Mouse (Mus musculus): ENCODE results near the gene Synpo2. TPM values are rescaled to one million over a fixed set of nuclear protein-coding genes. Genes with fewer than 3 reads are reported as not detected.

Gene Synpo2
- polyA plus RNA-seq, 2 experiments, result 0.03 to 0.04 TPM

- H3K4me1 ChIP-seq (replicated peaks; ENCODE audit: control insufficient read depth in 2 of 2, insufficient read depth in 2 of 2, low read length in 1 of 2), result no peaks in the 10 kb centered on the region
- no peak overlapping the region for H3K27ac ChIP-seq
- 35% methylated on average over 5 of the region's 5 CpGs for WGBS (ENCODE audit: insufficient replicate concordance)
- H3K9me3 ChIP-seq (ENCODE audit: control insufficient read depth, low read length), result no peaks in the 10 kb centered on the region
- TF ChIP-seq EP300 (IDR thresholded peaks at IDR 0.05; ENCODE audit: low read depth), result no peak
- no peak for TF ChIP-seq CTCF (IDR thresholded peaks at IDR 0.05; ENCODE audit: low read depth)
- DNase-seq (ENCODE audit: low read depth in 3 of 3, low spot score in 3 of 3) (no peak), ATAC-seq (ENCODE audit: insufficient read depth) (no peak)
- H3K36me3 ChIP-seq (replicated peaks; ENCODE audit: control insufficient read depth, insufficient read depth, low read depth), result no peaks in the 10 kb centered on the region
- no peak overlapping the region for H3K4me3 ChIP-seq (ENCODE audit: insufficient read depth in 1 of 2, low read depth in 2 of 2, low read length in 2 of 2)
- H3K4me2 ChIP-seq (ENCODE audit: low read depth), result no peak overlapping the region
- no peak overlapping the region for H3K9ac ChIP-seq (replicated peaks)
- no peaks in the 10 kb centered on the region for H3K27me3 ChIP-seq (ENCODE audit: control insufficient read depth, insufficient read depth, low read length)
Observed at GRCm38 (mm10) chr3:123207386-123207785, 28.6 kb downstream of the Synpo2 start.

GRCm38 (mm10) chr3:123205485-123205884 lies 30.5 kb downstream of the Synpo2 start:
- no peak for ATAC-seq (ENCODE audit: insufficient read depth)
- no peak overlapping the region for H3K4me2 ChIP-seq (ENCODE audit: low read depth)
- TF ChIP-seq EP300 (IDR thresholded peaks at IDR 0.05; ENCODE audit: low read depth), result no peak
- TF ChIP-seq CTCF (IDR thresholded peaks at IDR 0.05; ENCODE audit: low read depth), result no peak
- H3K36me3 ChIP-seq (replicated peaks; ENCODE audit: control insufficient read depth, insufficient read depth, low read depth), result no peaks in the 10 kb centered on the region
- no peaks in the 10 kb centered on the region for H3K9me3 ChIP-seq (ENCODE audit: control insufficient read depth, low read length)
- H3K9ac ChIP-seq (replicated peaks), result no peak overlapping the region
- no peak overlapping the region for H3K27ac ChIP-seq
- no peak overlapping the region for H3K4me3 ChIP-seq (ENCODE audit: insufficient read depth in 1 of 2, low read depth in 2 of 2, low read length in 2 of 2)
- no peaks in the 10 kb centered on the region for H3K4me1 ChIP-seq (replicated peaks; ENCODE audit: control insufficient read depth in 2 of 2, insufficient read depth in 2 of 2, low read length in 1 of 2)
- 68% methylated on average over 7 of the region's 7 CpGs for WGBS (ENCODE audit: insufficient replicate concordance)
- no peak for DNase-seq (ENCODE audit: low read depth in 3 of 3, low spot score in 3 of 3)
- no peaks in the 10 kb centered on the region for H3K27me3 ChIP-seq (ENCODE audit: control insufficient read depth, insufficient read depth, low read length)

- no peak overlapping the region for H3K27ac ChIP-seq
- no peak for DNase-seq (ENCODE audit: low read depth in 3 of 3, low spot score in 3 of 3)
- TF ChIP-seq EP300 (IDR thresholded peaks at IDR 0.05; ENCODE audit: low read depth) (no peak), CTCF (IDR thresholded peaks at IDR 0.05; ENCODE audit: low read depth) (no peak)
- H3K4me3 ChIP-seq (ENCODE audit: insufficient read depth in 1 of 2, low read depth in 2 of 2, low read length in 2 of 2), result no peak overlapping the region
- no peaks in the 10 kb centered on the region for H3K9me3 ChIP-seq (ENCODE audit: control insufficient read depth, low read length)
- WGBS (ENCODE audit: insufficient replicate concordance), result 59% methylated on average over 6 of the region's 6 CpGs
- H3K4me2 ChIP-seq (ENCODE audit: low read depth), result no peak overlapping the region
- no peak for ATAC-seq (ENCODE audit: insufficient read depth)
- H3K27me3 ChIP-seq (ENCODE audit: control insufficient read depth, insufficient read depth, low read length), result no peaks in the 10 kb centered on the region
- no peaks in the 10 kb centered on the region for H3K36me3 ChIP-seq (replicated peaks; ENCODE audit: control insufficient read depth, insufficient read depth, low read depth)
- H3K9ac ChIP-seq (replicated peaks), result no peak overlapping the region
- H3K4me1 ChIP-seq (replicated peaks; ENCODE audit: control insufficient read depth in 2 of 2, insufficient read depth in 2 of 2, low read length in 1 of 2), result no peaks in the 10 kb centered on the region
Observed at GRCm38 (mm10) chr3:123205065-123205464, 30.9 kb downstream of the Synpo2 start.

- Histone ChIP-seq H3K27ac (no peak overlapping the region), H3K9me3 (ENCODE audit: control insufficient read depth, low read length) (no peaks in the 10 kb centered on the region), H3K4me2 (ENCODE audit: low read depth) (no peak overlapping the region), H3K9ac (replicated peaks) (no peak overlapping the region), H3K4me1 (replicated peaks; ENCODE audit: control insufficient read depth in 2 of 2, insufficient read depth in 2 of 2, low read length in 1 of 2) (no peaks in the 10 kb centered on the region), H3K4me3 (ENCODE audit: insufficient read depth in 1 of 2, low read depth in 2 of 2, low read length in 2 of 2) (no peak overlapping the region), H3K36me3 (replicated peaks; ENCODE audit: control insufficient read depth, insufficient read depth, low read depth) (no peaks in the 10 kb centered on the region), H3K27me3 (ENCODE audit: control insufficient read depth, insufficient read depth, low read length) (no peaks in the 10 kb centered on the region)
- 40% methylated on average over 4 of the region's 4 CpGs for WGBS (ENCODE audit: insufficient replicate concordance)
- ATAC-seq (ENCODE audit: insufficient read depth) (no peak), DNase-seq (ENCODE audit: low read depth in 3 of 3, low spot score in 3 of 3) (no peak)
- TF ChIP-seq EP300 (IDR thresholded peaks at IDR 0.05; ENCODE audit: low read depth), result no peak
- no peak for TF ChIP-seq CTCF (IDR thresholded peaks at IDR 0.05; ENCODE audit: low read depth)
Observed at GRCm38 (mm10) chr3:123204658-123205057, 31.3 kb downstream of the Synpo2 start.

- no peak overlapping the region for H3K27ac ChIP-seq
- H3K4me2 ChIP-seq (ENCODE audit: low read depth), result no peak overlapping the region
- H3K27me3 ChIP-seq (ENCODE audit: control insufficient read depth, insufficient read depth, low read length), result no peaks in the 10 kb centered on the region
- DNase-seq (ENCODE audit: low read depth in 3 of 3, low spot score in 3 of 3), result no peak
- no peaks in the 10 kb centered on the region for H3K4me1 ChIP-seq (replicated peaks; ENCODE audit: control insufficient read depth in 2 of 2, insufficient read depth in 2 of 2, low read length in 1 of 2)
- no peak for ATAC-seq (ENCODE audit: insufficient read depth)
- H3K4me3 ChIP-seq (ENCODE audit: insufficient read depth in 1 of 2, low read depth in 2 of 2, low read length in 2 of 2), result no peak overlapping the region
- 47% methylated on average over 2 of the region's 2 CpGs for WGBS (ENCODE audit: insufficient replicate concordance)
- no peaks in the 10 kb centered on the region for H3K9me3 ChIP-seq (ENCODE audit: control insufficient read depth, low read length)
- TF ChIP-seq EP300 (IDR thresholded peaks at IDR 0.05; ENCODE audit: low read depth), result no peak
- no peak for TF ChIP-seq CTCF (IDR thresholded peaks at IDR 0.05; ENCODE audit: low read depth)
- no peak overlapping the region for H3K9ac ChIP-seq (replicated peaks)
- H3K36me3 ChIP-seq (replicated peaks; ENCODE audit: control insufficient read depth, insufficient read depth, low read depth), result no peaks in the 10 kb centered on the region
Observed at GRCm38 (mm10) chr3:123201798-123202197, 34.2 kb downstream of the Synpo2 start.

Data from liver, embryonic 14.5 days (tissue).